In the genomic region with DNA sequence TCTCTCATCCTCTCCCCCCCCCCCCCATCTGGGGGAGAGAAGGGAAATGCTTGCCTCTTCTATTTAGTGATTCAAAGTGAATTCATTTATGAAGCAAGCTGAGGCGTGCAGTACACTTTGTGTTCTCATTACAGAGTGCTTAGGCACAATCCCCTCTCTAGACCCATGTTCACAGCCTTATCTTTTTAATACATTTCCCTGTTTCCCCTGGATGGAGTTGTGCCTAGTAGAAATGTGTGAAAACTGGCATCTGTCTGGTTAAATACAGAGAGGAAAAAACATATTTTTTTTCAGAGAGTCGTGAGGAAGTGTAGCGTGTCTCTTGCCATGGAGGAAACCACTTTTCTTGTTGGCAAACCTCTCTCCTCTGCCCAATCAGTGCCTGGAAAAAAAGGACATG, we compare ENCODE assay signal across 23 mouse cellular contexts. TPM values are rescaled to one million over a fixed set of nuclear protein-coding genes. Genes with fewer than 3 reads are reported as not detected.
DNase-seq lines count a peak whose midpoint lies in the region; ATAC-seq and TF ChIP-seq lines count a peak whose summit lies in the region.
"Had no signal": no experiment of that assay in that cellular context is flagged by ENCODE, and none has a peak within 500 bp of the region (broad histone marks: within the 10 kb centered on the region; RNA-seq: fewer than 3 reads in every experiment).

No protein-coding gene starts in this region.

- TF ChIP-seq EP300 in MEL (IDR thresholded peaks at IDR 0.05; ENCODE audit: low read depth in 1 of 2, low read length in 2 of 2) = no peak

- H3K9ac ChIP-seq in forebrain, embryonic 13.5 days = no peak overlapping the region
- no peak overlapping the region for H3K9ac ChIP-seq in forebrain, embryonic 11.5 days (ENCODE audit: low read length)
- no peak overlapping the region for H3K9ac ChIP-seq in MEL (ENCODE audit: control insufficient read depth, low read depth, low read length, poor library complexity, severe bottlenecking)
- no peak overlapping the region for H3K9ac ChIP-seq in forebrain, embryonic 16.5 days (replicated peaks; ENCODE audit: low read depth, low read length)
- H3K9ac ChIP-seq: embryonic facial prominence, embryonic 12.5 days; embryonic facial prominence, embryonic 15.5 days; heart, embryonic 13.5 days; hindbrain, embryonic 12.5 days; hindbrain, embryonic 15.5 days had no signal

- H3K4me3 ChIP-seq in forebrain, embryonic 13.5 days = no peak overlapping the region
- H3K4me3 ChIP-seq in forebrain, embryonic 11.5 days (ENCODE audit: low read depth, low read length) = no peak overlapping the region
- H3K4me3 ChIP-seq in MEL (ENCODE audit: control insufficient read depth in 1 of 2, insufficient read depth in 1 of 2, low read depth in 2 of 2, low read length in 2 of 2) = no peak overlapping the region
- H3K4me3 ChIP-seq in forebrain, embryonic 16.5 days (replicated peaks; ENCODE audit: low read length) = no peak overlapping the region
- H3K4me3 ChIP-seq: embryonic facial prominence, embryonic 12.5 days; embryonic facial prominence, embryonic 15.5 days; heart, embryonic 10.5 days; heart, embryonic 13.5 days; hindbrain, embryonic 12.5 days; hindbrain, embryonic 15.5 days had no signal

- ATAC-seq in forebrain, embryonic 13.5 days = peak; percentile 57; the same call in 1 of the 2 replicates
- ATAC-seq in forebrain, embryonic 11.5 days (replicated peaks; ENCODE audit: low FRiP score) = no peak
- ATAC-seq in frontal cortex, adult (ENCODE audit: low TSS enrichment) = peak; percentile 60
- ATAC-seq in forebrain, embryonic 16.5 days = peak; percentile 77
- ATAC-seq: intestine, postnatal 0 days; Patski had no signal

- no peak overlapping the region for H3K4me2 ChIP-seq in forebrain, embryonic 13.5 days
- no peak overlapping the region for H3K4me2 ChIP-seq in forebrain, embryonic 11.5 days (ENCODE audit: low read depth, low read length, severe bottlenecking)
- no peak overlapping the region for H3K4me2 ChIP-seq in forebrain, embryonic 16.5 days (ENCODE audit: low read length)
- H3K4me2 ChIP-seq: embryonic facial prominence, embryonic 12.5 days; embryonic facial prominence, embryonic 15.5 days; heart, embryonic 13.5 days; hindbrain, embryonic 12.5 days; hindbrain, embryonic 15.5 days had no signal

- H3K27ac ChIP-seq in forebrain, embryonic 13.5 days = no peak overlapping the region
- no peak overlapping the region for H3K27ac ChIP-seq in forebrain, embryonic 11.5 days (ENCODE audit: low read depth, low read length)
- peak overlapping the region; percentile 17; the same call in 1 of the 2 replicates for H3K27ac ChIP-seq in MEL (ENCODE audit: control insufficient read depth, low read depth, low read length)
- H3K27ac ChIP-seq in forebrain, embryonic 16.5 days (ENCODE audit: low read length) = peak overlapping the region; percentile 64
- H3K27ac ChIP-seq: embryonic facial prominence, embryonic 12.5 days; embryonic facial prominence, embryonic 15.5 days; heart, embryonic 10.5 days; heart, embryonic 13.5 days; hindbrain, embryonic 12.5 days; hindbrain, embryonic 15.5 days had no signal

- no peaks in the 10 kb centered on the region for H3K79me2 ChIP-seq in MEL (ENCODE audit: control insufficient read depth, insufficient read depth, low read length, poor library complexity)

- H3K27me3 ChIP-seq in forebrain, embryonic 13.5 days = no peaks in the 10 kb centered on the region
- H3K27me3 ChIP-seq in forebrain, embryonic 11.5 days (ENCODE audit: control insufficient read depth, insufficient read depth, low read length) = no peaks in the 10 kb centered on the region
- H3K27me3 ChIP-seq in MEL (ENCODE audit: control insufficient read depth in 1 of 2, insufficient read depth in 2 of 2, low read length in 2 of 2) = no peaks in the 10 kb centered on the region
- no peaks in the 10 kb centered on the region for H3K27me3 ChIP-seq in forebrain, embryonic 16.5 days (replicated peaks; ENCODE audit: control insufficient read depth, insufficient read depth, low read length)
- H3K27me3 ChIP-seq: embryonic facial prominence, embryonic 12.5 days; embryonic facial prominence, embryonic 15.5 days; heart, embryonic 13.5 days; hindbrain, embryonic 12.5 days; hindbrain, embryonic 15.5 days; Patski had no signal

- TF ChIP-seq CTCF in MEL (IDR thresholded peaks at IDR 0.05 in 2 of 3, conservative IDR thresholded peaks at IDR 0.05 in 1 of 3; ENCODE audit: control insufficient read depth in 1 of 3, insufficient read depth in 1 of 3, low read depth in 2 of 3, low read length in 3 of 3, poor library complexity in 1 of 3, severe bottlenecking in 1 of 3) = no peak

- TF ChIP-seq POLR2A in MEL (IDR thresholded peaks at IDR 0.05; ENCODE audit: control insufficient read depth in 1 of 2, insufficient read depth in 1 of 2, low read depth in 1 of 2, low read length in 2 of 2, poor library complexity in 1 of 2) = no peak

- no peaks in the 10 kb centered on the region for H3K9me3 ChIP-seq in forebrain, embryonic 13.5 days (replicated peaks)
- H3K9me3 ChIP-seq in forebrain, embryonic 11.5 days (ENCODE audit: control insufficient read depth, low read length) = no peaks in the 10 kb centered on the region
- H3K9me3 ChIP-seq in MEL (replicated peaks; ENCODE audit: insufficient read depth, low read length) = no peaks in the 10 kb centered on the region
- no peaks in the 10 kb centered on the region for H3K9me3 ChIP-seq in forebrain, embryonic 16.5 days (ENCODE audit: control insufficient read depth, low read length)
- H3K9me3 ChIP-seq: embryonic facial prominence, embryonic 12.5 days; embryonic facial prominence, embryonic 15.5 days; heart, embryonic 10.5 days; heart, embryonic 13.5 days; hindbrain, embryonic 12.5 days; hindbrain, embryonic 15.5 days had no signal

- WGBS in forebrain, embryonic 13.5 days = 66% methylated on average over 3 of the region's 3 CpGs
- 84% methylated on average over 3 of the region's 3 CpGs for WGBS in forebrain, embryonic 11.5 days
- WGBS in forebrain, embryonic 16.5 days = 47% methylated on average over 3 of the region's 3 CpGs

- TF ChIP-seq RAD21 in MEL (IDR thresholded peaks at IDR 0.05; ENCODE audit: low read depth, low read length) = no peak

- no peaks in the 10 kb centered on the region for H3K4me1 ChIP-seq in forebrain, embryonic 13.5 days
- no peaks in the 10 kb centered on the region for H3K4me1 ChIP-seq in forebrain, embryonic 11.5 days (replicated peaks; ENCODE audit: control insufficient read depth, insufficient read depth, low read length)
- H3K4me1 ChIP-seq in MEL (ENCODE audit: control insufficient read depth in 1 of 2, insufficient read depth in 2 of 2, low read length in 2 of 2) = peaks cover 22 to 41% of the 10 kb centered on the region in 2 experiments
- peaks cover 16% of the 10 kb centered on the region for H3K4me1 ChIP-seq in forebrain, embryonic 16.5 days (replicated peaks; ENCODE audit: control insufficient read depth, insufficient read depth, low read length)
- H3K4me1 ChIP-seq: embryonic facial prominence, embryonic 12.5 days; embryonic facial prominence, embryonic 15.5 days; heart, embryonic 10.5 days; hindbrain, embryonic 12.5 days; hindbrain, embryonic 15.5 days had no signal

- no peaks in the 10 kb centered on the region for H3K36me3 ChIP-seq in forebrain, embryonic 13.5 days (ENCODE audit: poor library complexity, severe bottlenecking)
- H3K36me3 ChIP-seq in forebrain, embryonic 11.5 days (ENCODE audit: control insufficient read depth, insufficient read depth, low read length) = no peaks in the 10 kb centered on the region
- H3K36me3 ChIP-seq in MEL (ENCODE audit: control insufficient read depth in 1 of 2, insufficient read depth in 2 of 2, low read length in 2 of 2) = peaks cover 23 to 44% of the 10 kb centered on the region in 2 experiments
- no peaks in the 10 kb centered on the region for H3K36me3 ChIP-seq in forebrain, embryonic 16.5 days (ENCODE audit: control insufficient read depth, insufficient read depth)
- H3K36me3 ChIP-seq: embryonic facial prominence, embryonic 12.5 days; embryonic facial prominence, embryonic 15.5 days; heart, embryonic 10.5 days; heart, embryonic 13.5 days; hindbrain, embryonic 12.5 days; hindbrain, embryonic 15.5 days had no signal

- DNase-seq in forebrain, embryonic 11.5 days (ENCODE audit: low spot score) = no peak
- DNase-seq in frontal cortex, postnatal 25 days (ENCODE audit: low spot score in 2 of 2) = no peak
- DNase-seq in MEL (ENCODE audit: low read depth, low spot score) = no peak
- no peak for DNase-seq in adipocyte (ENCODE audit: low spot score)
- DNase-seq in neural tube, embryonic 10.5 days (ENCODE audit: extremely low spot score, low spot score) = no peak
- DNase-seq: adrenal gland, adult 2 months; adrenal gland, postnatal 14 days; cerebellum, adult 18-20 months; cerebellum, adult 9-10 months; gastrocnemius, postnatal 25 days; heart, adult 18-20 months; kidney, adult 2 months had no signal

TF ChIP-seq in MEL, 35 proteins besides CTCF, POLR2A, EP300 and RAD21:
- TF ChIP-seq GABPA (IDR thresholded peaks at IDR 0.05; ENCODE audit: low read depth, low read length) (no peak), POLR2AphosphoS2 (IDR thresholded peaks at IDR 0.05; ENCODE audit: low read length) (no peak), POLR2AphosphoS5 (IDR thresholded peaks at IDR 0.05; ENCODE audit: borderline replicate concordance, low read depth, low read length) (no peak), USF2 (IDR thresholded peaks at IDR 0.05; ENCODE audit: borderline replicate concordance in 1 of 2, insufficient read depth in 1 of 2, low read depth in 1 of 2, low read length in 2 of 2) (no peak), ETS1 (IDR thresholded peaks at IDR 0.05; ENCODE audit: low read depth, low read length) (no peak), MAX (IDR thresholded peaks at IDR 0.05; ENCODE audit: low read length) (no peak), TCF12 (IDR thresholded peaks at IDR 0.05; ENCODE audit: low read depth, low read length) (no peak)

RNA-seq across cellular contexts. Expression of gene Dpp4, which starts 50.5 kb away (rescaled TPM):
- polyA plus RNA-seq in forebrain, embryonic 13.5 days (2015; fragmentation: Nextera tagmentation; extraction: Ambion mirVana) = 0.47 and 0.56 TPM in 2 replicates
- polyA plus RNA-seq in forebrain, embryonic 11.5 days (2014; fragmentation: Nextera tagmentation; extraction: Ambion mirVana) = 0.57 and 0.69 TPM in 2 replicates
- total RNA-seq in MEL (2012; rRNA removed) = 40.4 and 46.7 TPM in 2 replicates
- 10 to 100 TPM; 64.1 to 99.1 TPM for polyA plus RNA-seq in MEL (2012; ENCODE audit: insufficient read depth in 1 of 2, insufficient read length in 2 of 2, low read depth in 1 of 2, low replicate concordance in 2 of 2, missing spikeins in 1 of 2)
- 1.3 and 1.8 TPM in 2 replicates for polyA plus RNA-seq in forebrain, embryonic 16.5 days (2015; fragmentation: Nextera tagmentation; extraction: Ambion mirVana)

Comparison
In these comparisons a context has a peak if more than half of its experiments do, and no peak if none do; other contexts are left out.
1. H3K27ac ChIP-seq: peak in MEL (single experiment) and forebrain, embryonic 16.5 days (single experiment); none in forebrain, embryonic 13.5 days (single experiment) and forebrain, embryonic 11.5 days (single experiment).
2. RNA of gene Dpp4, which starts 50.5 kb away (polyA plus RNA-seq): 64.1 to 99.1 TPM in MEL; 1.3 to 1.8 TPM in forebrain, embryonic 16.5 days, 0.57 to 0.69 TPM in forebrain, embryonic 11.5 days and 0.47 to 0.56 TPM in forebrain, embryonic 13.5 days; every median in the first group is over 10 times any median in the second.